Mouse (Mus musculus): ENCODE measurements around the gene Slc13a3.

- peak; percentile 93 for TF ChIP-seq CTCF (IDR thresholded peaks at IDR 0.05; ENCODE audit: low read depth, low read length)
- no peak for TF ChIP-seq POLR2A (IDR thresholded peaks at IDR 0.05; ENCODE audit: borderline replicate concordance, low read depth, low read length)
Measured at GRCm38 (mm10) chr2:165364334-165365091, 108.5 kb downstream of the Slc13a3 start.
